Mouse (Mus musculus) liver, embryonic 14.5 days (tissue): ENCODE measurements at regions not wholly inside any gene's neighbourhood (a gene's known extent, or its start where the extent isn't known, plus 50 kb on each side); places are given as distances from the start of the nearest gene placed in this dataset.

ENCODE experiments used
- CTCF ChIP-seq: IDR thresholded peaks from 2 replicates; pipeline ENCODE4 v1.5.1; 2016; ENCODE audit warnings: antibody characterized with exemption, low read depth, control low read depth
- EP300 ChIP-seq: IDR thresholded peaks from 2 replicates; pipeline ENCODE4 v1.6.1; 2016; ENCODE audit warnings: antibody characterized with exemption, low read depth

GRCm38 (mm10) chr4:124501785-124502184 lies 108.8 kb downstream of the 3100002H09Rik start:
- TF ChIP-seq CTCF = no peak
- no peak for TF ChIP-seq EP300
